Mouse (Mus musculus): Measurements from ENCODE around the gene Fads6.

The Fads6 gene

DNA sequence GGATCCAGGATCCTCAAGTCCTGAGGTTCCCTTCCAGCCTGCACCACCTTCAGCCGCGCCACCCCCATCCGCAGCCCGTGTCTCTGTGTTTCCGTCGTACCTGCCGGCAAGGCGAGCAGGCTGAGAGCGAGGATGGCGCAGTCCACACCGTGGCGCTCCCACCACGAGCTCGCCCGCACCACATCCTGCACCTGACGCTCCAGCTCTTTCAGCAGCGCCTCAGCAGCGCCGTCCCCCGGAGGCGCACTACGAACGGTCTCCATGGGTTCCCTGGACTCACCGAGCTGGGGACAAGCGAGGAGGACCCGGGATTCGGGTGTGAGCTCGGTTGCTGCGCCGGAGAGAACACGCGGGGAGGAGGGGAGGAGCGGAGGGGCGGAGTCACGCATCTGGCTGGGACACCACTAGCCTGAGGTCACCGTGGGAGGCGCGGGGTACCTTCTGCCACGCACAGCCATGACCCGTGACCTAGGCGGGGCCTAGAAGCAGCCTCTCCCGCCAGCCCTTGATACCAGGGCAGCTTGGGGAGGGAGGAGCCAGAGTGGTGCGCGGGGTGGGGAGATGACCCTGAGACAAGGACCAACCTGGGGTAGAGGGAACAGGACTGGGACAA, at the start of gene Fads6:
Gene Fads6 (minus strand): TSS at position 450 of the 613 bp plus-strand sequence.
- TF ChIP-seq GATA4 (IDR thresholded peaks at IDR 0.05; ENCODE audit: insufficient replicate concordance, low read length), result no peak

DNA sequence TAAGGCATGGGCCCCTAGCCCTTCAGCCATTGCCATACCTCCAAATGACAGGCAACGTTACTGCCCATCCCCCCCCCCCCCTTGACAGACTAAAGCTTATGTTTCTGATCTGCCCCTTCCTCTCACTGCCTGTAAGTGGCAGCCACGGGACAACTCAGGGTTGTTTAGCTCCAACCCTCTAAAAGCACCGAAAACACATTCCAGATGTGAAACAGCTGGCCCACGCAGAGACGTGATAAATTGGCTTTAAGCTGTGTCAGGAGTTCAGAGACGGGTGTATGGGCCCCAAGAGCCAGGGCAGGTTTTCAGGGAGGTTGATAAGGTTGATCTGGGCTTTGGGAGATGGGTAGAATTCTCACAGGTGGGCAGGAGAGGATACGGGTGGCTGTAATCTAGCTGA, 48.1 kb upstream of the Fads6 start:
- no peak for TF ChIP-seq GATA4 (IDR thresholded peaks at IDR 0.05; ENCODE audit: insufficient replicate concordance, low read length)

DNA sequence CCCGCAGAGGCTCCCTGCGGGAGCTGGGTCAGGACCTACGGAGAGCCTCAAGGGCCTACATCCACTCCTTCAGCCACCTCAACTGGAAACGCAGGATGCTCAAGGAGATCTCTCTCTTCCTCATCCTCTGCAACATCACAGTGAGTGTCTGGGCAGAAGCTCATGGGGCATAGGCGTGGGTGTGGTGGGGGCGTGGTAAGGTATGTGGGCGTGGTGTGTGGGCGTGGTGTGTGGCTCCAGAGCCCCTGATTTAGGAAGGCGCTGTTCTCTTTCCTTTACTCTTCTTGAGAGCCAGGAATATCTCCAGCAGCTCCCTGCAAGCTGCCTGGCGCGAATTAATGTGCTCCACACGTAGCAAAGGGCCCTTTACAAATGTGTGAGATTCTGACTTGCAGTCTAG, 47.5 kb upstream of the Fads6 start:
- TF ChIP-seq GATA4 (IDR thresholded peaks at IDR 0.05; ENCODE audit: insufficient replicate concordance, low read length), result no peak

DNA sequence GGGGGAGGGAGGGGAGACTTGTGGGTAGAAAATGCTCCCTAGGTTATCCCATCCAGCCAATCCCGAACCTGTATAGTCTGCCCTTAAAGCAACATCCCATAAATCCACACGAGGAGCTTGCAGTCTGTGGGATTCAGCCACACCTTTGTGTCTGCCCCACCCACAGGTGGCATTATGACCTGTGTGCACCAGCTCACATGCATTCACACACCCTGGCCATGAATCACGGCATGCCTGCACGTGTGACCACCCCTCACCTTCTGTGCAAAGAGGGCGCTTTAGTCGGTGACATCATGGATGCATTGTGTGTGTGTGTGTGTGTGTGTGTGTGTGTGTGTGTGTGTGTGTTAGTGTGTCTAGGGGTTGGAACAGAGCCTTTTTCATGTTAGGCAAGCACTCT, 44.4 kb upstream of the Fads6 start:
- no peak for TF ChIP-seq GATA4 (IDR thresholded peaks at IDR 0.05; ENCODE audit: insufficient replicate concordance, low read length)

DNA sequence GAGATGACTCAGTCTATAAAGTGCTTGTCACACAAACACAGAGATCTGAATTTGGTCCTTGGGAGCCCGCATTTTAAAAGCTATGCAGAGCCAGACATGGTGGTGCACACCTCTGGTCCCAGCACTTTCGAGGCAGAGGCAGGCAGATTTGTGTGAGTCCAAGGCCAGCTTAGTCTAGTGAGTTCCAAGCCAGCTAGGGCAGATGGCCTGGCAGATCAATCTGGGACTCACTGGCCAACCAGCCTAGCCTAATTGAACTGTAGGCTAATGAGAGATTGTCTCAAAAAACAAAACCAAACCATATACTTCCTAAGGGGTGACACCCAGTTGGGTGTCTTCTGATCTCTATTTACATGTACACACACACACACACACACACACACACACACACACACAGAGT, 43.8 kb upstream of the Fads6 start:
- TF ChIP-seq GATA4 (IDR thresholded peaks at IDR 0.05; ENCODE audit: insufficient replicate concordance, low read length), result no peak

DNA sequence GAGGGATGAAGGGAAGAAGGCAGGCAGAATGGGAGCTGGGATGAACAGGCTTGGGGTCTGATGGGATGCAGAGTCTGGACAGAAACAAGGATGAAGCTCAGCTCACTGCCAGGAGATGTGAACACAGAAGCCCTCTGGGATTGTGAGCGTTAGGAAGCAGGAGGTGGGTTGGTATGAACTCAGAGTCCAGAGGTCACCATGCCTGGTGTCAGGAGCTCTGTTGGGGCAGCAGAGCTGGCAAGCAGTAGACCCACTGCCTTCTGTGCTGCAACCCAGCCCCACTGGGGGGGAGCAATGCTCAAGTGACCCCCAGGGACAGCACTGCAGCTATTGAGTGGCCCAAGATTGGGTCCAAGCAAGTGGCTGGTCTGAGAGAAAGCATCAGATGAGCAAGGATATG, 40.4 kb upstream of the Fads6 start:
- TF ChIP-seq GATA4 (IDR thresholded peaks at IDR 0.05; ENCODE audit: insufficient replicate concordance, low read length), result no peak

DNA sequence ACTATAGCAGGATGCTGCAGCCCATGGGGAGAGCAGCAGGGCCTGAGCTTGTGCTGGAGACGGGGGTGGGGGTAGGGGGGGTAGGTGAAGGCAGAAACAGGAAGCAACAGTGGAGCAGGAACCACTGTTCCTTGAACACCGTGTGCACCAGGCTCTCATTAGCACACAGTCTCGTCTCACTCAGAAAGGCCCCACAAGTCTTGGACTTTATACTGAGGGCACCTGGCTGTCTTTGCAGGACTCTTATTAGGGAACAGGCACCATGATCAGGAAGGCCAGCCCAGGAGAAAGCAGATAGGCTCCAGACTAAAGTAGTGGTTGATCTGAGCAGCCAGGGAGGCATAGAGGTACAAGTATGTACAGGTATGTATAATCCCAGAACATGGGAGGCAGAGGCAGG, 39.9 kb upstream of the Fads6 start:
- TF ChIP-seq GATA4 (IDR thresholded peaks at IDR 0.05; ENCODE audit: insufficient replicate concordance, low read length), result no peak

DNA sequence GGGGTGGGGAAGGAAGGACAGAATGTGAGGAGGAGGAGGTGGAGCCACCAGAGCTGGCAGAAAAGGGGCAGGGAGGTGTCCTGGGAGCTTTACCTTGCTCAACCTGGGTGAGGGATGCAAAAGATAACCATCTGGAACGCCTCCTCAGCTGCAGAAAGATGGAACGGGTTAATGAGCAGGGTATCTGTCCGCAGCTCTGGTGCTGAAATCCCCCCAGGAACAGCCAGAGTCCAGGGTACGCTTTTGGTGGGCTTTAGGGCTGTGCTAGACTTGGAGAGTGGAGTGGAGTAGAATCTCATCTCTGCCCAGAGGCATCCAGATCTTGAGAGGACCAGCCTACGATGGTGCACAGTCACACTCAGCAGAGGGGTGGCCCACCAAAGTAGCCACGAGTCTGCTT, 38.7 kb upstream of the Fads6 start:
- no peak for TF ChIP-seq GATA4 (IDR thresholded peaks at IDR 0.05; ENCODE audit: insufficient replicate concordance, low read length)

DNA sequence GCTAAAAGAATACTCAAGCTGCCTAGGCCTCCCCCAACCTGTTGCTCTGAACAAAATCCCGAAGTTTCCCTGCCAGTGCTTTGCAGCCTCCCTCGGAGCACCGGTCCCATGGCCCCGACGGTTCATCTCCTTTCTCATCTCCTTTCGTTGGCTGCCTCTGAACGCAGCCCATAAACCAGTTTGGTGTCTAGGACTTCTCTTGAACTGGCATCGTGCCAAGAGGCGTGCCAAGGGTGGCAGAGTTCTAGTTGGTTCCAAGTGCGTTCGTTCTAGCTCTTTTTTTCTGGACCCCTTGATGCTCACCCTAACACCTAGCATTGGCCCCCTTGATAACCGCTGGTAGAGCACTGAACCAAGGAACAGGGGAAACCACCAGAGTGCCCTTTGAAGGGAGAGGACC, 37.8 kb upstream of the Fads6 start:
- TF ChIP-seq GATA4 (IDR thresholded peaks at IDR 0.05; ENCODE audit: insufficient replicate concordance, low read length), result no peak

DNA sequence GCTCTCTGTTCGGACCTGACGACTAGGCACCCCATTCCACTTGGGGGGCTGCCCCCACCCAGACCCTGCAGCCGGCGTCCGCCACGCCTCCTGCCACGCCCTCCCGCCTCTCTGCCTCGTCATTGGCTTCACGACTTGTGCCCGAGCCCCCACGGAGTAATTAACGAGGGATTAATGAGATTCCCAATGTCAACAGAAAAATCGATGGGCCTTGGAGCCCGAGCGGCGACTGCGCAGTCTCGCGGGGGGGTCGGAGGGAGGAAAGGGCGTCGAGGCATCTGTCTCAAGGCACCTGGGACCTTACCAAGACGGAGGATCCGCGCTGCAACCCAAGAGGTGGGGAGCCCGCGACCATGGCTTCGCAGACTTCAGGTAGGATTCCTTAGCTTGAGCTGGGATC, 37.1 kb upstream of the Fads6 start, which contains the start of gene Otop3:
Gene Otop3 (plus strand): TSS at position 201 of the 400 bp plus-strand sequence.
- no peak for TF ChIP-seq GATA4 (IDR thresholded peaks at IDR 0.05; ENCODE audit: insufficient replicate concordance, low read length)

DNA sequence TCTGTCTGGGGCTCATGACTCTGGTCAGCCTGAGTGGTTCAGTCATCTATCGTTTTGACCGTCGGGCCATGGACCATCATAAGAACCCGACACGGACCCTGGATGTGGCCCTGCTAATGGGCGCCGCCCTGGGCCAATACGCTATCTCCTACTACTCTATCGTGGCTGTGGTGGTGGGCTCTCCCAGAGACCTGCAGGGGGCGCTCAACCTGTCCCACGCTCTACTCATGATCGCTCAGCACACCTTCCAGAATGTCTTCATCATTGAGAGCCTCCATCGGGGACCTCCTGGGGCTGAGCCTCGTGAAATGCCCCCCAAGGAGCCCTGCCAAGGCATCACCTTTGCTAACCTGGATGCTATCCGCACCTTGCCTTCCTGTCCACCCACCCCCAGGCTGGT, 31.9 kb upstream of the Fads6 start:
- TF ChIP-seq GATA4 (IDR thresholded peaks at IDR 0.05; ENCODE audit: insufficient replicate concordance, low read length), result no peak

DNA sequence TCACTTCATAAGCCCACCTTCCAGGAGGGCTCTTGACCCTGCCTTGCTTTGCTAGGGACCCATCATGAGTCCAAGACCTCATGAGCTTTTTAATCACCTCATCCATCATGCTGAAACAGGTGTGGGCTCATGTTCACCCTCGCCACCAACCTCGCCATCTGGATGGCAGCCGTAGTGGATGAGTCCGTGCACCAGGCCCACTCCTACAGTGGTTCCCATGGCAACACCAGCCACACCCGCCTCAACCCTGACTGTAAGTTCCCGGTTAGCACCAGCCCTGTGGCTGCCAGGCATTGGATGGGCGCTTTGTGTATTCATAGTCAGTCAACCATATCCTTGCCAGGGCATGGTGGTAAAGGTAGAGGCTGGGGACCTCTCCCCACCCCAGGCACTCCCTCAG, 29.3 kb upstream of the Fads6 start:
- no peak for TF ChIP-seq GATA4 (IDR thresholded peaks at IDR 0.05; ENCODE audit: insufficient replicate concordance, low read length)

DNA sequence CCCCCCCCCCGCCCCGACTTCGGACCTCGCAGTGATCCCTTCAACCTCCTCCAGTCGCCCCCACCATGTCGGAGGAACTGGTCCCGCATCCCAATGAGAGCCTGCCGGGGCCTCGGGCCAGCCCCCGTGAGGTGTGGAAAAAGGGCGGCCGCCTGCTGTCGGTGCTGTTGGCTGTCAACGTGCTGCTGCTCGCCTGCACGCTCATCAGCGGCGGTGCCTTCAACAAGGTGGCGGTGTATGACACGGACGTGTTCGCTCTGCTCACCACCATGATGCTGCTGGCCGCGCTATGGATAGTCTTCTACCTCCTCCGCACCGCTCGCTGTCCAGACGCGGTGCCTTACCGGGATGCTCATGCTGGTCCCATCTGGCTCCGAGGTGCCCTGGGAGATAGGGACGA, 25.9 kb upstream of the Fads6 start:
- TF ChIP-seq GATA4 (IDR thresholded peaks at IDR 0.05; ENCODE audit: insufficient replicate concordance, low read length), result no peak

DNA sequence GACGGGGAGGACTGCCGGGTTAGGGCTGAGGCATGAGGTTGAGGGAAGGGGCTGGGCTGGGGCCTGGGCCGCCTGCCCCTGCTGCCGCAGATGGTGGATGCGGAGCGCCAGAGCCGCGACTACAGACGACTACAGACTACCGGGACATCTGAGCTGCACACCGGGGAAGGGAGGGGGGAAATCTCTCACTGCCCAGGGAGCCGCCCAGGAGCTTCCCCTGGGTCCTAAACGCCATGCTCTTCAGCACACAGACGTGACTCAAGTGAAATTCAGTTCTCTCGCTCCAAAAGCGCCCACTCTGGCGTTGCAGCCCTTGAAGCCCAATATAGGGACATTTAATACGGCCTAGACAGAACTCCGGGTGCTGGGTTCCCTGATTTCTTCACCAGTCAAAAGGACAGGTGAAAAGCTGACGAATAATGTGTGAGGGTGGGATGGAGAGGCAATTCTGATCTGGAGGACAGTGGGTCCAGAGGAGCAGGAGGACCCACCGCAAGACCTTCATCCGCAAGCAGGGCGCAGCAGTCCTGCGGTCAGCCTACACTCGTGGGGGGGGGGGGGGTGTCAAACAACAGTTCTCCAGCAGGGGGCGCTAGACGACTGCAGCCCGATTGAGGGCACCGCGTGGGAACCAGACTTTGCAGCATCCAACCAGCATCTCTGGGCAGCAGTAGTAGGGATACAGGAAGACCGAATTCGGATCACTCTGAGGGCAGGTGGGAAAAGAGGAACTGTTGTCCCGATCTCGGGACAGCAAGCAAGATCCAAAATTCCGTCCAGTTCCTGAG, 24.6 kb upstream of the Fads6 start, which contains the start of gene Ush1g:
Gene Ush1g (minus strand): TSS at position 136 of the 788 bp plus-strand sequence.
- TF ChIP-seq GATA4 (IDR thresholded peaks at IDR 0.05; ENCODE audit: insufficient replicate concordance, low read length), result no peak

DNA sequence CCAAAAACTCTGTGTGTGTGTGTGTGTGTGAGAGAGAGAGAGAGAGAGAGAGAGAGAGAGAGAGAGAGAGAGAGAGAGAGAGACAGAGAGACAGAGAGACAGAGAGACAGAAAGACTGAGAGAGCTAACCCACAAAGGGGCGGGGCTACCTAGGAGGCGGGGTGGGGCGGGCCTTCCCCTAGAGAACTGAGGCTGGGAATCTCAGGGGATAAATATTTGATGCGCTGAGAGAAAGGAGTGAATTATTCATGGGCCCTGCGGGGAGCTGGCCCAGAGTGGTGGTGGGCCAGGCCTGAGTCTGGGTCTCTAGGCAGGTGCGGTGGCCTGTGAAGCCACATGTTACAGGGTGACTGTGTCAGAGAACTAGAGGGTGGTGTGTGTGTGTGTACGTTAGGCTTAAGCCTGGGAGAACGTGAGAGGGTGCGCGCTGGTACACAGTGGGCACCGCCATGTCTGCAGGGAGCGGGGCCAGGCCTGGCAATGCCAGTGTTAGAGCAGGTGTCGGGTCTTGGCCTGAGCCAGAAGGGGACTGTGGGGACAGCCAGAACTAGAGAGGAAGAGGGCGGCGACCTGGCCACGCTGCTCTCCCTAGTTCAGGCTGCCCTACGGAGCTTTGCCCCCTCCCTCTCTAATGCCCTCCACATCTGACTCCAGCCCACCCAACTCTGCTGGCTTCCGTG, 22.4 kb upstream of the Fads6 start:
- TF ChIP-seq GATA4 (IDR thresholded peaks at IDR 0.05; ENCODE audit: insufficient replicate concordance, low read length), result no peak

Data from liver, adult (tissue).